Mouse (Mus musculus): ENCODE data around the gene Psmd5.

DNA sequence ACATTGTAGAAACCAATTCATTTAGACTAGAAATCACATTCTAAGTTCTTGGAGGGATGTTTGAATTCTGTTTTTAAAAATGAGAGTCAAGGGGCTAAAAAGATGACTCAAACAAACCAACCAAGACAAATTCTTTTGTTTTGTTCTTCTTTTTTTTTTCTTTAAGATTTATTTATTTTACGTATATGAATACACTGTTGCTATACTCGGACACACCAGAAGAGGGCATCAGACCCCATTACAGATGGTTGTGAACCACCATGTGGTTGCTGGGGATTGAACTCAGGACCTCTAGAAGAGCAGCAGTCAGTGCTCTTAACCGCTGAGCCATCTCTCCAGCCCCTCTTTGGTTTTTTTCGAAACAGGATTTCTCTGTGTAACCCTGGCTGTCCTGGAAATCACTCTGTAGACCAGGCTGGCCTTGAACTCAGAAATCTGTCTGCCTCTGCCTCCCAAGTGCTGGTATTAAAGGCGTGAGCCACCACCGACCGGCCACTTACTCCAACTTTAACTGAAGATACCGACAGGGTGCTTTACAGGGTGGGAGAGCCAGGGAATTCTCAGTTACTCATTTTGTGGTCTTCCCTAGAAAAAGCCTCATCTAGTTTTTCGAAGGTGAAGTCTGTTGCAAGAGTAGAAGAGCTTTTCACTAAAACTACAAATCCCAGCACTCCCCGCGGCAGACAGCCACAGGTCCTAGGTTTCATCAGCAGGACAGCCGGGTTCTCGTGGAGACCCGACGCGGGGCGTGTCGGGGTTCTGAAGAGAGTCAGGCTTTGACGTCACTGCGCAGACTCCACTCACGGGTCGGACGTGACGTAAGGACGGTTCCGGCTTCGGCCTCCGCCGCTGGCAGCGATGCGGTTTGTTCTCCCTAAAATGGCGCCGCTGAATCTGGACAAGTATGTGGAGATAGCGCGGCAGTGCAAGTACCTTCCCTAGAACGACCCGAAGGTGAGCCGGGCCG lies 73.0 kb downstream of the Psmd5 start:
- TF ChIP-seq CTCF (IDR thresholded peaks at IDR 0.05; ENCODE audit: extremely low read depth, insufficient read depth, low read length) (no peak), POLR2A (IDR thresholded peaks at IDR 0.05; ENCODE audit: extremely low read depth, insufficient read depth, low read length) (peak; percentile 95)

Measured in cortical plate, adult 2 months (tissue).